Mouse (Mus musculus): ENCODE results near the gene Map3k3.
A peak's percentile ranks its signal among the peaks of the same experiment; 100 is the strongest.
"Not testable (repeated sequence)": the region's sequence is repeated elsewhere in the genome, so short reads cannot be mapped to it uniquely, and the experiment has no call there.

The Map3k3 gene

GRCm38 (mm10) chr11:106193371-106194154 is 109.2 kb downstream of the Map3k3 start:
- DNase-seq, result peak; percentile 96 to 97

- no peak for DNase-seq
These were observed 109.7 kb downstream of the Map3k3 start for GRCm38 (mm10) chr11:106194155-106194541.

GRCm38 (mm10) chr11:106194891-106195290 is 110.5 kb downstream of the Map3k3 start:
- DNase-seq, result no peak

GRCm38 (mm10) chr11:106195341-106195740 is 110.9 kb downstream of the Map3k3 start:
- no peak for DNase-seq

GRCm38 (mm10) chr11:106198277-106198676 is 113.9 kb downstream of the Map3k3 start:
- peak in 1 of 2 experiments; percentile 12 for DNase-seq

GRCm38 (mm10) chr11:106199997-106200396 is 115.6 kb downstream of the Map3k3 start:
- not testable (repeated sequence) for DNase-seq

GRCm38 (mm10) chr11:106200756-106201155 is 116.3 kb downstream of the Map3k3 start:
- no peak for DNase-seq

- DNase-seq, result no peak
These were observed 117.1 kb downstream of the Map3k3 start for GRCm38 (mm10) chr11:106201337-106202122.

- peak in 1 of 2 experiments; percentile 13 for DNase-seq
These were observed 117.7 kb downstream of the Map3k3 start, which contains the start of gene Strada for GRCm38 (mm10) chr11:106202123-106202465. Strada (minus strand) TSS chr11:106202168.
